Mouse (Mus musculus): ENCODE data around the gene Slc25a28. TPM values are rescaled to one million over a fixed set of nuclear protein-coding genes. Genes with fewer than 3 reads are reported as not detected.
A peak's percentile ranks its signal among the peaks of the same experiment; 100 is the strongest.

The Slc25a28 gene
- total RNA-seq (2014; fragmentation: Nextera tagmentation) (43.4 and 47.5 TPM in 2 replicates), total RNA-seq (2017) (23.8 and 35.2 TPM in 2 replicates)

GRCm38 (mm10) chr19:43674730-43675524, at the start of gene Slc25a28:
Slc25a28 (minus strand) TSS chr19:43674881.
- ATAC-seq (replicated peaks; ENCODE audit: low FRiP score, low TSS enrichment, poor library complexity, severe bottlenecking) = peak; percentile 90

- no peak for ATAC-seq (replicated peaks; ENCODE audit: low FRiP score, low TSS enrichment, poor library complexity, severe bottlenecking)
These were observed 49.5 kb upstream of the Slc25a28 start for GRCm38 (mm10) chr19:43724194-43724593.

GRCm38 (mm10) chr19:43723501-43723900, 48.8 kb upstream of the Slc25a28 start:
- no peak for ATAC-seq (replicated peaks; ENCODE audit: low FRiP score, low TSS enrichment, poor library complexity, severe bottlenecking)

- ATAC-seq (replicated peaks; ENCODE audit: low FRiP score, low TSS enrichment, poor library complexity, severe bottlenecking) = no peak
These were observed 48.2 kb upstream of the Slc25a28 start for GRCm38 (mm10) chr19:43722891-43723290.

GRCm38 (mm10) chr19:43720061-43720460, 45.4 kb upstream of the Slc25a28 start:
- ATAC-seq (replicated peaks; ENCODE audit: low FRiP score, low TSS enrichment, poor library complexity, severe bottlenecking) = no peak

GRCm38 (mm10) chr19:43711971-43712370, 37.3 kb upstream of the Slc25a28 start:
- no peak for ATAC-seq (replicated peaks; ENCODE audit: low FRiP score, low TSS enrichment, poor library complexity, severe bottlenecking)

GRCm38 (mm10) chr19:43711159-43711916, 36.7 kb upstream of the Slc25a28 start:
- peak; percentile 32; the same call in 1 of the 2 replicates for ATAC-seq (replicated peaks; ENCODE audit: low FRiP score, low TSS enrichment, poor library complexity, severe bottlenecking)

GRCm38 (mm10) chr19:43709317-43709716, 34.6 kb upstream of the Slc25a28 start:
- ATAC-seq (replicated peaks; ENCODE audit: low FRiP score, low TSS enrichment, poor library complexity, severe bottlenecking) = no peak

- no peak for ATAC-seq (replicated peaks; ENCODE audit: low FRiP score, low TSS enrichment, poor library complexity, severe bottlenecking)
These were observed 33.5 kb upstream of the Slc25a28 start for GRCm38 (mm10) chr19:43708206-43708605.

GRCm38 (mm10) chr19:43704787-43705497, 30.3 kb upstream of the Slc25a28 start:
- no peak for ATAC-seq (replicated peaks; ENCODE audit: low FRiP score, low TSS enrichment, poor library complexity, severe bottlenecking)

GRCm38 (mm10) chr19:43704211-43704610, 29.5 kb upstream of the Slc25a28 start:
- no peak for ATAC-seq (replicated peaks; ENCODE audit: low FRiP score, low TSS enrichment, poor library complexity, severe bottlenecking)

GRCm38 (mm10) chr19:43699763-43700155, 25.1 kb upstream of the Slc25a28 start:
- no peak for ATAC-seq (replicated peaks; ENCODE audit: low FRiP score, low TSS enrichment, poor library complexity, severe bottlenecking)

GRCm38 (mm10) chr19:43699021-43699762, 24.5 kb upstream of the Slc25a28 start:
- no peak for ATAC-seq (replicated peaks; ENCODE audit: low FRiP score, low TSS enrichment, poor library complexity, severe bottlenecking)

GRCm38 (mm10) chr19:43697666-43698370, 23.1 kb upstream of the Slc25a28 start:
- ATAC-seq (replicated peaks; ENCODE audit: low FRiP score, low TSS enrichment, poor library complexity, severe bottlenecking) = no peak

GRCm38 (mm10) chr19:43695514-43695964, 20.9 kb upstream of the Slc25a28 start:
- no peak; the same call in 1 of the 2 replicates for ATAC-seq (replicated peaks; ENCODE audit: low FRiP score, low TSS enrichment, poor library complexity, severe bottlenecking)

GRCm38 (mm10) chr19:43692815-43693214, 18.1 kb upstream of the Slc25a28 start:
- ATAC-seq (replicated peaks; ENCODE audit: low FRiP score, low TSS enrichment, poor library complexity, severe bottlenecking) = no peak

GRCm38 (mm10) chr19:43689419-43690246, 15.0 kb upstream of the Slc25a28 start, which contains the start of gene Entpd7:
Entpd7 (plus strand) TSS chr19:43689672.
- ATAC-seq (replicated peaks; ENCODE audit: low FRiP score, low TSS enrichment, poor library complexity, severe bottlenecking) = peak; percentile 99

GRCm38 (mm10) chr19:43681541-43681940, 6.9 kb upstream of the Slc25a28 start:
- ATAC-seq (replicated peaks; ENCODE audit: low FRiP score, low TSS enrichment, poor library complexity, severe bottlenecking) = peak; percentile 64
